Mouse (Mus musculus) kidney, adult 11 months (tissue): ENCODE measurements at regions not wholly inside any gene's neighbourhood (a gene's known extent, or its start where the extent isn't known, plus 50 kb on each side); places are given as distances from the start of the nearest gene placed in this dataset.
"Not testable (repeated sequence)": the region's sequence is repeated elsewhere in the genome, so short reads cannot be mapped to it uniquely, and the experiment has no call there.

Experiments
- DNase-seq: peaks from one replicate; pipeline ENCODE4 v3.0.0; 2022

DNA sequence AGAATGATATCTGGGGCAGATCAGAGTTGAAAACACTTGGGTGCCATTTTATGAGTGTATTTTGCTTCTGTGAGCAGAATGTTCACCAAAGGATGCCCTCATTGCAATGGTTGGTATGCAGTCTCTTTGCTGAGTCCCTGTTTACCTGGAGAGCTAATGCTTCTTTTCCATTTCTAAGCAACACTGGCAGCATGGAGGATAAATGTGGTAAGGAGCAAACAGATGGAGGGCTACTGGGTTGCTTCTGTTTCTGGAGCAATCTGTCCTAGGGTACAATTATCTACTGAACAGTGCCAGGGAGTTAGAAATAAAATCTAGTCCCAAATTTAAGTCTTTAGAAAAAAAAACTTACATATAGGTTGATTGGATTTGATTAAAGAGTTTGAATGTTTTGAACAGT, 245.9 kb downstream of the AI429214 start:
- no peak for DNase-seq

DNA sequence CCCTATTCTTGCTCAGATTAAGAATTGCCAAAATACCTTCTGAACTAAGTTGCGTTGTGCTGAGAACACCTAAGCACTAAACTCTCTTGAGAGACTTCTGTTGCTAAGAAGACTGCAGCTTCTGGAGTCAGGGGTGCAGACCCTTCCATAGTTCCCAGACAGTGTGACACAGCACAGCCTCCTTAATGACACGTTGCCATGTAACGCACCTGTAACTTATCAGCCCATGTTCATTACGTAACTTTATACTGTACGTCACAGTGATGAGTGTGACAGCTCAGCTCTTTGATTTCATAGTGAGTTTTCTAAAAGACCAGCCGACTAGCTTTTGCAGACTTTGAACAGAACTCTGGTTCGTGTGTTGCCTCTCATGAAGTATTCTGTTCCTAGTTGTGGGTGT, 257.8 kb downstream of the AI429214 start:
- not testable (repeated sequence) for DNase-seq

GRCm38 (mm10) chr8:37291069-37291850, 297.9 kb downstream of the AI429214 start:
- no peak for DNase-seq
